Mouse (Mus musculus): ENCODE results near the gene Ncapg2. TPM values are rescaled to one million over a fixed set of nuclear protein-coding genes. Genes with fewer than 3 reads are reported as not detected.

Gene Ncapg2
- total RNA-seq, 2 experiments from 2014 or later = 24.0 to 26.7 TPM

Other genes with a start within 250 kb of the Ncapg2 start
- gene Wdr60, start 142.4 kb upstream of the Ncapg2 start, total RNA-seq (2021) = 10 to 100 TPM in 1 of 2 experiments, 1 to 10 TPM in 1; 9.2 to 10.2 TPM
- not detected for gene Gm11027, start 130.0 kb upstream of the Ncapg2 start, total RNA-seq (2021)
- 10 to 100 TPM; 34.4 to 41.6 TPM for gene Esyt2, start 124.2 kb upstream of the Ncapg2 start, total RNA-seq (2021)
- gene Ptprn2, start 80.3 kb downstream of the Ncapg2 start, total RNA-seq (2021) = under 1 TPM; 0.10 to 0.34 TPM

Data from gastrocnemius, postnatal 4 days (tissue).